Mouse (Mus musculus): ENCODE measurements around the gene Cdc42se1. TPM values are rescaled to one million over a fixed set of nuclear protein-coding genes. Genes with fewer than 3 reads are reported as not detected.

Cdc42se1 gene
- total RNA-seq, 2 experiments from 2014 or later: 73.5 to 83.9 TPM

DNA sequence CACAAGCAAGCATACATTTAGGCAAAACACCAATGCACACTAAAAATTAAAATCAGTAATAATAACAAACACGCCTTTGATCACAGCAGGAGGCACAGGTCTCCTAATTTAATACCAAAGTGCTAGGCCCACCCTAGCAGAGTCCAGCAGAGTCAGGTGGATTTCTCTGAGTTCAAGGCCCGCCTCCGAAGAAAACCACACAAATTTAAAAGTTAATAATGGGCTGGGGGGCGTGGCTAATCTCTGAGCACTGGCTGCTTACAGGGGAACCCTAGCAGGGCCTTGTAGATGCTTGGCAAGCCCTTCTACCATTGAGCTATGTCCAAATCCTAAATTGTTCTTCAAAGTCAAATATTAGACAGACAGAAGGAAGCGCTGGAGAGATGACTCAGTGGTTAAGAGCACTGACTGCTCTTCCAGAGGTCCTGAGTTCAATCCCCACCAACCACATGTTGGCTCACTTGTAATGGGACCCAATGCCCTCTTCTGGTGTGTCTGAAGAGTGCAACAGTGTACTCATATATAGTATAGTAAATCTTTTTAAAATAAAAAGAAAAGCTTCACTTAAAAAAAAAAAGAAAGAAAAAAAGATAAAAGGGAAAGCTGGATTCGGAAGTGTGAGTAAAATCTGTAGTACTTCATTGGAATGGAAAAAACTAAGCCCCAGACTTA, 9.9 kb upstream of the Cdc42se1 start:
- DNase-seq (ENCODE audit: extremely low spot score in 1 of 2, low spot score in 1 of 2): no peak

DNA sequence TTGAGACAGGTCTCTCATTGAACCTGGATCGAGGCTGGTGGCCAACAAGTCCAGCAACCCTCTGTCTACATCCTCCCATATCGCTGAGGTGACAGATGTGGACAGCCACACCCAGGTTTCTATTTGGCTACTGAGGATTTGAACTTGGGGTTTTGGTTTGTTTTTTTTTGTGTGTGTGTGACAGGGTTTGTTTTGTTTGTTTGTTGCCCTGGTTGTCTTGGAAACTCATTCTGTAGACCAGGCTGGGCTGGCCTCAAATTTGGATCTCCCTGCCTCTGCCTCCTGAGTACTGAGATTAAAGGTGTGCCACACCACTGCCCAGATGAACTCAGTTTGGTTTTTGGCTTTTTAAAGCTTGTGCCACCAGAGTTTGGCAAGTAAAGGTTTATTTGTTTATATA, 5.5 kb upstream of the Cdc42se1 start:
- DNase-seq (ENCODE audit: extremely low spot score in 1 of 2, low spot score in 1 of 2): no peak

DNA sequence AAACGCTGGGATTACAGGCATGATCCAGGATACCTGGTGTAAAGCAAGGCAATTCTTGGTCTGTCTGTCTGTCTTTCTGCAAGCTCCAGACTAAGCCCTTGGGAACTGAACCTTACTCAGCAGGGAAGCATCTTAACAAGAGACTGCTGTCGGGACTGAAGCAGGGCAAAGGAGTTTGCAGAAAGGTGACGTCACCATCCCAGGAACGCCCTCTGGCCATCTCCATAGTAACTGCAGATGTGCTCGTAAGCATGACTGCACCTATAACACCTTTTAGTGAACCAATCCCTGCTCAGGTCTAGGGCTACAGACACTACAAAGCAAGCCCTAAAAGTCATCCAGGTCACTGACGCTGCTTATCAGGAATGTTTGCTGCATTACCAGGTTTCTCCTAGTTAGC, 4.2 kb upstream of the Cdc42se1 start:
- no peak for DNase-seq (ENCODE audit: extremely low spot score in 1 of 2, low spot score in 1 of 2)

DNA sequence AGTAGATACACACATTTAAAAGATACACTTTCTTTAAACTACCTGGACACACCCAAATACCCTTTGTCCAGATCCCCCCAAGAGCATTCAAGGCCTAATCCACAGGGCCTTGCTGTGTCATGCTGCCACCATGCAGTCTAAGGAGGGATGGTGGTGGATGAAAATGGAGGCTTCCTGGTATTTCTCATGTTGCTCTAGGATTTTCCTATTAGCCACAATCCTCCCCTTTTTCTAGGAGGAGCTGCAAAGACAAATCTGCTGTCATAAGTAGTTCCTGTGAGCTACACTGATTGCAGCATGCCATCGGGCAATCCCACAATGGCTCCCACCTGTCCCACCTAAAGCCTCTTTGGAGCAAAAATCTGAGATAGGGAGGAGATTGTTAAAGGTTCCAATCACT, 1.3 kb upstream of the Cdc42se1 start:
- no peak for DNase-seq (ENCODE audit: extremely low spot score in 1 of 2, low spot score in 1 of 2)

DNA sequence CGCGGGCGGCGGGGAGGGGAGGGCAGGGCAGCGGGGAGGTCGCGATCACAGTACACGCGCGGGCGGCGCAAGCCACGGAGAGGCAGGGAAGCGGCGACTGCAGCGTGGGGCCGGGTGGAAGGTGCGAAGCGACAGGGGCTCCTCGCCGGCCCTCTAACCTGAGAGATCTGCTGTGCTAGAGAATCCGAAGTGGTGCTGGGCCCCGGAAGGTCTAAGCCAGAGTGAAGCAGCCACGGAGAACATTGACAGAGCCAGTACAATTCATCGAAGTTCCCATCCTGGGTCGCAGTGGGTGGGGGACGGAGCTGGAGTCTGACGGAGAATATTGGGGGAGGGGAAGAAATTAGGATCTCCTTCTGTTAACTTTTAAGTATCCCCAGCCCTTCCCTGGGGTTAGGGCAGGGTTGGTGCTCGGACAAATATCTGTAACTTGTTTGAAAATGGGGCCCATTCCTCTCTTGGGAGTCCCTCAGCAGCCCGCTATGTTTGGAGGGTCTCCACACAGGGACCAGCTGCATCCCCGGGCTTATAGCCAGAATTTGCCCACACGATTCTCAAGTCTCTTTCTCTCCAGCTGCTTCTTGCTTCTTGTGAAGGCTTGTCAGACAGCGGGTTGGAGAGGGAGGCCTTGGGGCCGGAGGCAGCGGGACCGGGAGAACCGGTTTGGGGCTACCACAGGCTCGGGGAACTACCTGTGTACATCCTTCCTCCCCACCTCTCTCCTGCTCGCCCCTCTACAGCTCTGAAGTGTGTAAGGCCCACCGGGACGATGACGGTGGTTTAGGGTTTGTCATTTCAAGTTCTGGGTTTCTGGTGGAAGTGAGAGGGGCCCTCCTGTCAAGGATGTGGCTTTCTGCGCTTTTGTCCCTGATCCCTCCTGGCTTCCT, 605 bp downstream of the Cdc42se1 start:
- DNase-seq (ENCODE audit: extremely low spot score in 1 of 2, low spot score in 1 of 2): peak; percentile 43 to 48

DNA sequence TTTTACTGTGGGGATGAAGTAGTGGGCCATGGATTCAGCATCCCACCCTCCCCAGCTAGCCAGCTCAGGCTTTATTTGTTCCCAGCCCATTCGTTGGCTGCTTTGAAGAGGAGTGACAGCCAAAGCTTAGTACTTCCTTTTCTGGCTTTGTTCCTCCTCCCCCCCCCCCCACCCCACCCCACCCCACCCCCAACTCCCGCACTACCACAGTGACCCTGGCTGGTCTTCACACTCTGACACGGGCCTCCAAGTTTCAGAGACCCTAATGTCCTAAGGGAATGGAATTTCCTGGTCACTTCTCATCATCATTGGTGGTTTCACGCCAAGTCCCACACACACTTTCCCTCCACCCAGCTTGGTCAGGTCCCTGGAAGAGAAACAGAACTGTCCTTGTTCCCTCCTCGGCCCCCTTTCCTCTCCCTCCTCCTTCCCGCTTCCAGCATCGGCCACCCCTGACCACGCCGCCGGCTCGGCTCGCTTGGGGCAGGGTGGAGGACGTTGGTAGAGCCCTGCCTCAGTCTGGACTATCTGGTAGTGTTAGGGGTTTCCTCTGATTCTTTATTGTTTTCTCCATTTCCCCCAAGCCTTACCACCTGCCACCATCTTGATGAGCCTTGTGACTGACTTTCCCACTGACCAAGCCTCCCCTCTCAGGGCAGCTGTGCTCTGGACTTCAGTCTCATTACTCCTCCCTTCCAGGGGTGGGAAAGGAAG, 1.4 kb downstream of the Cdc42se1 start:
- peak; percentile 36 to 40 for DNase-seq (ENCODE audit: extremely low spot score in 1 of 2, low spot score in 1 of 2)

DNA sequence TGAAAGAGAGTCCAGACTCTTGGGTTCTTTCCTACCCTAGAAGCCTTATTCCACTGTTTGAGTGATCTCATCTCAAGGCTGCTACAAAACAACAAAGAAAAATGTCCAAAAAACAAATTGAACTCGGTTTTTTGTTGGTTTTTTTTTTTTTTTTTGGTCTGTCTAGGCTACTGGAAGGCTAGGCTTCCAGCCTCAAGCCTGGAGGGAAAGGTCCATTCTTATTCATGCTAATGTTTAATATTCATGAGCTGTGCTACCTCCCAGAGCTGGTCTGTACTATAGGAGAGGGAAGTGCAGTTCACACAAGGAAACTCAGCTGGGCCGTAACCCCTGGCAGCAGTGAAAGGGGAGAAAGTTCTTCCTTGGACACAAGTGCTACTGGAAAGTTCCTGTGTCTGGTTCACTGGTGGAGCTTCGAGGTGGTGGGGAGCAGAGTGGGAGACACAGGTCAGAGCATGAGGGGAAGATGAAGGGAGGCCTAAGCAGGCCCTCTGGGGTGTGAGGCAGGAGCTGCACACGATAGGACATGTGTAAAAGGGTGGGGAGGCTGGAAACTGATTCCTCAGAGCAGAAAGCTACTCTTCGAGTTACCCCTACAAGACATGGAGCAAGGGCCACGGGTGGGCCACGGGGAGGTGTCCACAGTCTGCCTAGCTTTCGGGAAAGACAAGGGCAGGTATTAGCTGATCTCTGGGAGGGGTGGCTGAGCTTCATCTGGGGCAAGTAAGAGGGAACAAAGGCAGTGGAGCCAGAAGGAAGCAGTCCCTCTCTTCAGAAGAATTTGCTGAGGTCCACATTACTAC, 2.2 kb downstream of the Cdc42se1 start:
- no peak for DNase-seq (ENCODE audit: extremely low spot score in 1 of 2, low spot score in 1 of 2)

DNA sequence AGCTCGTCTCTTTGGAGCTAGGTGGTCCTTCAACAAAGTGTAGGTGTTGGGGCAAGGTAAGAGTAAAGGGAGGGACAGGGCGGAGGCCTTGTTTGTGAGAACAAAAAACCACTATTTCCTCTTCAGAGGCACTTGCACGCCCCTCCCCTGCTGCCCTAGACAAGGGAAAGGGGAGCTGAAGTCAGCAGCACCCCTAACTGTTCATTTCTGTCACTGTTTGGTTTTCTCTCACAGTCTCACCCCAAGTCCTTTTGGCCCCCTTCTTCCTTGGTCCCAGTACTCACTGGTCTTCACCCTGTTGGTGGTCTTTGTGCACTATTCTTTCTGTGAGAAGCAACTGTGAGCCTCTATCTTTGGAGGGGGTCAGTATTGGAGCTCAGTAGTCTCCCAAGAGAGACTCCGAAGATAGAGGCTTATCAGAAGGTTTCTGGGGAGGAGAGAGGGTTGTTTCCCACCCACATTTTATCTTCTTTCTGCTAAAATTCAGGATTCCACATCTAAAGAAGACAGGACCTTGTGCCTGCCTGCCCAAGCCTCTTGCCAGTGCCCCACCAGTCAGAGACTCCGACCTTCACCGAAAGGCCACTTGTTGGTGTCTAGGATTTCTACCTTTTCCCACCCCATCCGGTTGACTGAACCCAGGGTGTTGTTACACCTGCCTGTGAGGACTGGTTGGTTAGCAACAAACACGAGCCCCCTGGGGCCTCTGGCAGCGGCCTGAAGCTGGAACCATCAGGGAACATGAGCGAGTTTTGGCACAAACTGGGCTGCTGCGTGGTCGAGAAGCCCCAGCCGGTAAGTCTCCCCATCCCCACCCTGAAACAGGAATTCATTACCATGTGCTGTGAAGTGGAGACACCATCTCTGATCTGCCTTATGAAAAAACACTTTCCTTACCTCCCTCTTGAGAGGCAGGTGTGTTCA, 3.0 kb downstream of the Cdc42se1 start, which contains the start of gene Mllt11:
TSS of gene Mllt11 (minus strand) at position 874 of the 924 bp plus-strand sequence.
- no peak for DNase-seq (ENCODE audit: extremely low spot score in 1 of 2, low spot score in 1 of 2)

DNA sequence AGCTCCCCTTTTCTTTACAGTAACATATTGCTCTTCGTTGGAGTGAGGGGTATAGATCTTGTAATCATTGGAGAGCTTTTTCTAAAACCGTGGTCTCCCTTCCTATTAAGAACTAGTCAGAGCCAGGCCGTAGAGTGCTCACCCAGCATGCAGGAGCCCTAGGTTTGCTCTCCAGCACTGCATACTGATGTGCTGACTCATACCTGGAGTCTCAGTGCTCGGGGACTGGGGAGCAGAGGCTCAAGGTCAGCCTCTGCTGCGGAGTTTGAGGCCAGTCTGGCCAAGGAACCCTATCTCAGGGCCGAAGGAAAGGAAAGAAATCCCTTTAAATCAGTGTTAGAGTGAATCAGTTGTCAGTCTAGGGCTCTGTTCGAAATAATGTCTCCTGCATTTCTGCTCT, 4.2 kb downstream of the Cdc42se1 start:
- no peak for DNase-seq (ENCODE audit: extremely low spot score in 1 of 2, low spot score in 1 of 2)

DNA sequence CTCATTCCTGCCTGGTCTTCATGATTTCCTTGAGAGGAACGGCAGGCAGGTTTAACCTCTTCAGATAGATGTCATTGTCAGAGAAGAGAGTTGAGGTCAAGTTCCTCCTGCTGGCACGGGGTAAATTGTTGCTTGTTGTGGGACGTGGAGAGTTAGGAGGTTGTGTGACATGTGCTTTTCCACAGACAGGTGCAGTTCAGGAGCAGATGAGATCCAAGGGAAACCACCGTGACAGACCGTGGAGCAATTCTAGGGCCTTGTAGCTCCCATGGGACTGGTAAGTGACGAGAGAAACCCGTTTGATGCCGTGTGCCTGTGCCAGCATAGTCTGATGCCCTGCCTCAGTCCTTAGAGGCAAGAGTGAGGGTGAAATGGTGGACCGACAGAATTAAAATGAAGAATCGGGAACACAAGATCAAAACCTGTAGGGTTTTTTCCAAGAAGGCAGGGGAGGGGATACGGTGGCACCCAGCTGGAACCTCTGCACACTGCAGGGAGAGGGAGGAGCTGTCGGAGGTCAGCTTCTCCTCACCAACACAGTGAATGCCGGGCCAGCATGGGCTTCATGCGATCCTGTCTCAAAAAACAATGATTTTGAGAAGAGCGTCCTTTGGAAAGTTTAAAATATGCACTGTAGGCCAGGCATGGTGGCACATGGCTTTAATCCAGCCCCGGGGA, 4.9 kb downstream of the Cdc42se1 start:
- DNase-seq (ENCODE audit: extremely low spot score in 1 of 2, low spot score in 1 of 2): no peak

DNA sequence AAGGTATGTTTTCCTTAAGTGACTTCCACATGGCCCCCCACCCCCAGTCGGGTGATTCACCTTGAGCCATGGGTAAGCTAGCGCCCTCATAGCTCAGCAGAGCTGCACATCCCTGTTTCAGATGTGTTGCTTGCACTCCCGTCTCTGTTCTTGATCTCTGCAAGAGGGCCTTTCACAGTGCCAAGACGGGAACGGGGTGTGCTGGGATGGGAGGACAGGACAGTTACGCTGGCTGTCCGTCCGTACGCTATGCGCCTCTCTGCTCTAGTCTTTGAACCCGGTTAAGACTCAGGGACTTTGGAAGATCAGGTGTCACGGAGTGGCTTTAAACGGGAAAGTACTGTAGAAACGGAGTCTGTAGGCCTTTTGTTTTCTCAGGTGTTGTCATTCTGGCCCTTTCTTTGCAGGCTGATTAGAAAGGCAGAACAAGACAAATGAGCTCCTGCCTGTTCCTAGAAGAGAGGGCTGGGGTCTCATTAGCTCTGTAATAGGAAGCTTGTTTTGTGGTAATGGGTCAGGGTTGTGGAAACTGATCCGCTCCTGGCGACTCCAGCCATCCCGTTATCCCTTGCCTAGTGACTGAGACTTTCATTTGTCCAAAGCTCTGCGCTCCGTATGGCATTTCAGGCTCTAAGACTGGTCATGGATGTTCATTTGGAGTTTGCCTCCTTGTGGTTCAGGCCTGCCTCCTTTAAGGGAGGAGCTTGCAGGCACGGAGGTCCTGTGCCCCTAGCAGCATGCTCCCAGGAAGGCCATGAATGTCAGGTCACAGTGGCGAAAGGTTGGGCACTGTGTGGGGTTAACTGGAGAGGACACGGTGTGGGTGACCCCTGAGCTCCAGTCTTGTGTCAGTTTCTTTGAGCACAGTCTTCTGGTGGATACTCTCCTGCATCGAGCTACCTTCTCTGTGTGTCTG, 7.1 kb downstream of the Cdc42se1 start:
- DNase-seq (ENCODE audit: extremely low spot score in 1 of 2, low spot score in 1 of 2): no peak

DNA sequence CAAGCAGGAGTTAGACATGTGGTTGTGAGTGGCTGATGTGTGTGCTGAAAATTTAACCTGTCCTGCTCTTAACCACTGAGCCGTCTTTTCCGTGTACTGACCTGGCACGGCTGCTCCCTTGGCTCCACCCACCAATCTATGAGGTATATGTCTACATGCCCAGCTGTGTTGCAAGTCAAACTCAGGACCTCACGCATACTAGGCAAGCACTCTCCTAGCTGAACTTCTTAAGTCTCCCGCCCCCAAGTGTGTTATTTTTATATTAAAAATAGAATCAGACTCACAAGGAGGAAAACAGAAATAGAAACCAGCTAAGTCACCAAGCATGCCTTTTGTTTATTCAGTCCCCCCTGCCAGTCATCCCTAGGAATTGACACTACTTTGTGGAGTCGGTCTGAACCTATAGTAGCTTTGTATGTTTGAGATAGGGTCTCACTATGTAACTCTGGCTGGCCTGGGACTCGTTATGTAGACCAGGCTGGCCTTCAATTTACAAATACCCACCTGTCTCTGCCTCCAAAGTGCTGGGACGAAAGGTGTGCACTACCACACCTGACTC, 9.1 kb downstream of the Cdc42se1 start:
- no peak for DNase-seq (ENCODE audit: extremely low spot score in 1 of 2, low spot score in 1 of 2)

DNA sequence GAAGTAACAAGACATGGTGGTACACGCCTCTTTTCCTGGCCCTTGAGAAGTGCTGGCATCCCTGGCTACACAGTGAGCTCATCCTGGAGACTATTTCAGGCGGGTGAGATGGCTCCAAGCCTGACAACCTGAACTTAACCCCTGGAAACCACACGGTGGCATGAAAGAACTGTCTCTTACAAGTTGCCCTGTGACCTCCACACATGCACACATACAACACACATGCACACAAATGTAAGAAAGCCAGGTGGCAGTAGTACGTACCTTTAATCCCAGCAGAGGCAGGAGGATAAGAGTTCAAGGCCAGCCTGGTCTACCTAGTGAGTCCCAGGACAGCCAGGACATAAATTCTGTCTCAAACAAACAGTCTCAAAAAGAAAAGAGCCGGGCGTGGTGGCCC, 10.5 kb downstream of the Cdc42se1 start:
- no peak for DNase-seq (ENCODE audit: extremely low spot score in 1 of 2, low spot score in 1 of 2)

DNA sequence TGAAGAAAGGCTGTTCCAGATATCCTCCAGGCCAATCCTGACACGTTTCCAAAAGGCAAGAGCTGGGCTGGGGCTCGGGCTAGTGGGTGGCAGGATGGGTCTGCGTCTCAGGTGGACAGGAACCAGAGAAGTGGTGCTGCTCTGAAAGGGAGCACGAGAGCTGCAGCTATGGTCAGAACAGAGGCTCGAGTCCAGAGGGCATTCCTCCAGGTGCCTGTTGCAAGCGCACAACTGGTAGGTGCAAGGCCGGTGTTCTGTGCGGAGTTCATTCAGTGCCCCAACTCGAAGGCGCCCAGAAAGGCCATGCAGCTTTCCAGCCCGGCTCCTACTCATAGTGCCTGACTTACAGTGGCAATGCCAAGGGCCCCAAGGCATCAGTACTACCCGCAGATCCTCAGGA, 11.4 kb downstream of the Cdc42se1 start:
- DNase-seq (ENCODE audit: extremely low spot score in 1 of 2, low spot score in 1 of 2): no peak

DNA sequence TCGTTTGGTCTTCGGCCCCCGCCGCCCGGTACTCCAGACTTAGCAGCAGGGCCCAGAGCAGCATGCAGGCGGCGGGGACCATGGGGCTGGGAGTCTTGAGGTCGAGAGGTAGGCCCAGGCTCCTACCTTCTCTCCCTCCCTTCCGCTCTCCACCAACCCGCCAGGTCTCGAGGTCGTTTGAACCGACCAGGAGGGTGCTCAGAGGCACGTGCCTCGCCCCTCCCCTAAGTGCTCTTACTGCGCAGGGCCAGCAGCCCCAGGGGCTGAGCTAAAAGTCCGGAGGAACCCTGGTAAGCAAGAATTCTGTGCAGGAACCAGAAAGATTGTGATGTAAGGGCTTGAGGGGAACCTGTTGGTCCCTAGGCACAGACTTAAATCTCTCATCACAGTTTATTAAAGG, 12.4 kb downstream of the Cdc42se1 start:
- DNase-seq (ENCODE audit: extremely low spot score in 1 of 2, low spot score in 1 of 2): no peak

DNA sequence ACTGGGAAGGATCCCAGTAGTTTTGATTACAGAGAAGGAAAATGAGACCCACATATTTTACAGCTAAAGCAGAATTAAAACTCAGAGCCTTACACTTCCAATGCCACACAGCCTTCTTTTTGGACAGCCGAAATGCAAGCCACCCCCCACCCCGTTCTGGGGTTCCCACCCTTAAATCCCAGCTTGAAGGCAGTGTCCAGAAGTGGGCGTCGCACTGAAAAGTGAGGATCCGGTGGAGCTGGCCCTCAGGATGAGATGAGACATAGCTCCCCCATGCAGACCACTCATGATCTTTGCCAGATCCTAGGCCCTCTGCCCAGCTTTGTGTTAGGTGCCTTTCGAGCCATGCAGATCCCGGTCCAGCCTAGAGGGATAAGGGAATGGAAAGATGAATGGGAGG, 13.0 kb downstream of the Cdc42se1 start, which contains the start of gene Gm128:
TSS of gene Gm128 (minus strand) at position 101 of the 400 bp plus-strand sequence.
- DNase-seq (ENCODE audit: extremely low spot score in 1 of 2, low spot score in 1 of 2): no peak

DNA sequence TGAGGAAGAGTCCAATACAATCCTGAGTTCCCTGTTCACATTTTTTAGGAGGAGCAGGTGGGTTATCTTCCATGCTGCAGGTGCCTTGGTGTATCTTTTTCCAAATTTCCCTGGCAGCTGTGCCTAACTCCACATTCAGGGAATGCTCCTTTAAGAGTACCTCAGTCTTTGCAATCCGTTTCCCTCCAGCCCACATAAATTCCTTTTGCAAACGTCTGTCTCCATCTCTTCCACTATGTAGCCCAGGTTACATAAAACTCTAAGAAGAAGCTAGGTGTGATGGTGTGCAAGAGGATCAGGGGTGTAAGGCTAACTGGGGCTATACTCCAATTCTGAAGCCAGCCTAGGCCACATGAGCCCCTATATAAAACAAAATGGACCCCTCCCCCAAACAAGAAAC, 14.6 kb downstream of the Cdc42se1 start:
- DNase-seq (ENCODE audit: extremely low spot score in 1 of 2, low spot score in 1 of 2): no peak

Measured in layer of hippocampus, postnatal 25 days (tissue).